Mouse (Mus musculus) liver, adult 2 months (tissue): ENCODE results near the gene Hoxd13.

Experiments
- CTCF ChIP-seq: fragments of 200-500 bp; IDR thresholded peaks from 2 replicates; pipeline ENCODE4 v1.5.1; 2011; ENCODE audit warnings: low read depth, low read length, control low read depth
- POLR2A ChIP-seq: fragments of 200-500 bp; IDR thresholded peaks from 2 replicates; pipeline ENCODE4 v1.6.1; 2011; ENCODE audit warnings: low read length, control low read depth; ENCODE audit not compliant: insufficient read depth; ENCODE audit errors: extremely low read depth

GRCm38 (mm10) chr2:74697567-74698121, 29.5 kb downstream of the Hoxd13 start, which contains the start of gene Hoxd9:
- TF ChIP-seq CTCF (peak; percentile 20; the same call in 1 of the 2 replicates), POLR2A (no peak)
